Mouse (Mus musculus) ES-Bruce4 (cell line): ENCODE data around the gene Adgrg1.

Experiments
- EP300 ChIP-seq: IDR thresholded peaks from 2 replicates; pipeline ENCODE4 v1.6.1; 2011; ENCODE audit warnings: low read depth, low read length; ENCODE audit not compliant: insufficient read depth
- POLR2A ChIP-seq: IDR thresholded peaks from one replicate; pipeline ENCODE4 v1.8.1; 2011; ENCODE audit warnings: low read length; ENCODE audit not compliant: insufficient read depth

DNA sequence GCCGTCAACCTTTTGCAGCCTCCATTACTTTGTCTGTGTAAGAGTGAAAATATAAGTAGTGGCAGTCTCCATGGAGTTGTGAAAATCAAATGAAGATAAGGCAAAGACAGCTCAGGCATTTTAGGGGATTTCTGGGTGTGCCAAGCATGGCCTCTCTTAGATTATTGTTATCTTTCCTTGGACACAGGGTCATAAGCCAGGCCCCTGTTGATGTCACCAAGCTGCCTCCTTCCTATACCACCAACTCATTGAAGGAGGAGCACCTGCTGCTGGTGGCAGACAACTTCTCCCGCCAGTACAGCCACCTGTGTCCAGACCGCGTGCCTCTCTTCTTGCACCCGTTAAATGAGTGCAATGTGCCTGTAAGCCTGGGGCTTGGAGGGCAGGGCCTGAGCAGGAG, 81.9 kb downstream of the Adgrg1 start:
- no peak for TF ChIP-seq EP300
- TF ChIP-seq POLR2A, result no peak
